In genomic region chr5:83267148-83267776, GRCm38 (mm10) we compare ENCODE assay signal across 13 mouse cellular contexts.
"Had no signal": no experiment of that assay in that cellular context is flagged by ENCODE, and none has a peak within 500 bp of the region (broad histone marks: within the 10 kb centered on the region; RNA-seq: fewer than 3 reads in every experiment).

No protein-coding gene starts in this region.

- DNase-seq: kidney, adult 2 months; kidney, postnatal 36 days; layer of hippocampus, adult 9-11 months; layer of hippocampus, postnatal 36 days; right cerebral cortex, postnatal 14 days; thymus, postnatal 36 days had no signal

- H3K27ac ChIP-seq: kidney, embryonic 15.5 days; limb, embryonic 12.5 days; liver, embryonic 15.5 days; midbrain, embryonic 13.5 days; neural tube, embryonic 12.5 days had no signal

- H3K27me3 ChIP-seq: kidney, embryonic 15.5 days; limb, embryonic 12.5 days; liver, embryonic 15.5 days; midbrain, embryonic 13.5 days; neural tube, embryonic 12.5 days had no signal

- H3K36me3 ChIP-seq: kidney, embryonic 15.5 days; limb, embryonic 12.5 days; liver, embryonic 15.5 days; midbrain, embryonic 13.5 days; neural tube, embryonic 12.5 days had no signal

- ATAC-seq: inflammation-experienced regulatory T-cells, adult 6 months; midbrain, embryonic 13.5 days had no signal

- H3K4me2 ChIP-seq: kidney, embryonic 15.5 days; limb, embryonic 12.5 days; liver, embryonic 11.5 days; liver, embryonic 15.5 days; midbrain, embryonic 13.5 days; neural tube, embryonic 12.5 days had no signal

- H3K9me3 ChIP-seq: kidney, embryonic 15.5 days; limb, embryonic 12.5 days; liver, embryonic 15.5 days; midbrain, embryonic 13.5 days; neural tube, embryonic 12.5 days had no signal

- H3K4me3 ChIP-seq: kidney, embryonic 15.5 days; limb, embryonic 12.5 days; liver, embryonic 15.5 days; midbrain, embryonic 13.5 days; neural tube, embryonic 12.5 days had no signal

- H3K4me1 ChIP-seq: kidney, embryonic 15.5 days; limb, embryonic 12.5 days; liver, embryonic 15.5 days; midbrain, embryonic 13.5 days; neural tube, embryonic 12.5 days had no signal

- H3K9ac ChIP-seq: kidney, embryonic 15.5 days; limb, embryonic 12.5 days; liver, embryonic 15.5 days; midbrain, embryonic 13.5 days; neural tube, embryonic 12.5 days had no signal
